Mouse (Mus musculus) c-Kit-positive CD71-negative TER-119-negative erythroid progenitor cells, embryonic 14.5 days (primary cell): ENCODE results near the gene Leng1.
A peak's percentile ranks its signal among the peaks of the same experiment; 100 is the strongest.
"Not testable (repeated sequence)": the region's sequence is repeated elsewhere in the genome, so short reads cannot be mapped to it uniquely, and the experiment has no call there.

Experiments
- DNase-seq: peaks from one replicate; pipeline ENCODE4 v3.0.0-alpha.2; 2013; ENCODE audit warnings: low read depth

Leng1 gene

DNA sequence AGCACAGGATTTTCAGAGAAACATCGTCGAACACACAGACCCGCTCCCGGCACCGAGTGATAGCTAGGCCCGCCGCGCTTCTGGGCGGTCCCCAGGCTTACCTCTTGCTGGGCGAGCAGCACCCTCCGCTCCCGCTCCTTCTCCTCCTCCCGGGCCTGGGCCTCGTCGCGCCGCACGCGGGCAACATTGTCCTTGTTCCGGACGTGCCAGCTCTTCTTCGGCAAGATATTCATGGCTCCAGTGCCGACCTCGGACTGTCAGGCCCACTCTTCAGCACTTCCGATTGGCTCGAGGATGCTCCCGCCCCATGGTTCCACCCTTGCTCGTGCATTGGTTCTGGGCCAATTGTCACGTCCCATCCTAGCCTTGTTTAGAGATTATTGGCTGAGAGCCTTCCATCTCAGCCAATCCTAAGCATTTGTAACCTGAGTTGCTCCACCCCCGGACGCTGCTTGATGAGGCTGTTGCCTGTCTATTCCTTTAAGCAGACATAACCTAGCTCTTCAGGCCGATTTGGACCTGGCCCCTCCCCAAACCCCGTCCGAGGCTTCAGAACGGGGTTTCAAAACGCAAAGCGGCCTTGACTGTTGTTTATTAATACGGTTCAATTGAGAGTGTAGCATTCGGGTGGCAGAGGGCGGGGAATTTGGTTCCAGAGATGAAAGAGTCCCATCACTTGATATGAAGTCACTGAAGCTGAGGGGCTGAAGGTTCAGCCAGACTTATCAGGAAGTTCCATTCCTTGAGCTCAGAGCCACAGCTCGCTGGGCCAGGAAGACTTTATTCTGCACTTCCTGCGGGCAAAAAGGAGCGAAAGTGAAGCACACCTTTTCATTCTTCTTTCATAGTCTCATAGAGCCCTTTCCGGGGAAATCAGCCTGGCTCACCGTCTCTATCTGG is at the start of gene Leng1:
Gene Leng1, minus strand, starts transcription at position 626 of the 900 bp plus-strand sequence.
- peak; percentile 96 for DNase-seq

DNA sequence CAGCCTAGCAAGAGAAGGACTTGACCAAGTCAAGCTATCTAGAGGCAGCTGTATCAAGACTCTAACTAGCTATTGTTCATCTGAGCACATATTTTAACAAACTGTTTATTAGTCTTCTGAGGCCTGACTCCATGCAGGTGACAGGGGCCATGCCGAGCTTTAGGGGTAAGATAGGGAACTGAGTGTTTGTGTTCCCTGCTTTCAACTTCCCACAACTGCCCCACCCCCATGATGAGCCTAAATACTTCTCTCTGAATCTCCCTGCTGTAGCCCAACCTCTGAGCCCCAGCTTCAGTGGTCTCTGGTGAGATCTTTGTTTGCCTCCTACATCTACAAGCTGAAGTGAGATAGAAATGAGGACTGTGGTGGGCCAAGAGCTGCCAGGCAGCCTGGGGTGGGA is 49.6 kb upstream of the Leng1 start:
- DNase-seq, result no peak

DNA sequence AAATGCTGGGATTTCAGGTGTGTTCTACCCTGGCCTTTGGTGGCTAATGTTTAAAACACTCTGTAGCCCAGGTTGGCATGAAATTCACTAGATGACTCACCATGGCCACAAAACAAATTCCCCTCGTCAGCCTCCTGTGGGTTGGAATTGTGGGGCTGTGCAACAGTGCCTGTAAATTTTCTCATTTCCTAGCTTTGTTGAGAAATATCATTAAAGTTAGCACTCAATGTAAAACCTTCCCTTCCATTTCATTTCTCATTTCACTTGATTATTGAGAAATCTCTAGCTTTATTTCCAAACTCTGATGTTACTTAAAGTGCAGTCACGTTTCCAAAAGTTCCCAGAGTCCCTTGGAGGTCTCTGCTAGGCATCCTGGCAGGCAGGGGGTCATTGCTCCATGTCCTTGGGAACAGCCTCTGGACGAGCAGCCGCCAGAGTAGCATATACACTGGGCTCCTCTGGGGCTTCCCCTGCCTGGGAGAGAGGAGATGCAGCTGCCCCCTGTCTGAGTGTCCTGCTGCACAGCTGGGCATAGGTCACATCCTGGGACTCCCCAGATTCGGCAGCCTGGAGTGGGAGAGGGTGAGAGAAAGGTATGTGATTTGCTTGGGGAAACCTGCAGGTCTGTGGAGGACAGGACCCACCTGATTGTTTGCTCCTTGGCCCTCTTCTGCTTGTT is 46.8 kb upstream of the Leng1 start:
- DNase-seq, result no peak

DNA sequence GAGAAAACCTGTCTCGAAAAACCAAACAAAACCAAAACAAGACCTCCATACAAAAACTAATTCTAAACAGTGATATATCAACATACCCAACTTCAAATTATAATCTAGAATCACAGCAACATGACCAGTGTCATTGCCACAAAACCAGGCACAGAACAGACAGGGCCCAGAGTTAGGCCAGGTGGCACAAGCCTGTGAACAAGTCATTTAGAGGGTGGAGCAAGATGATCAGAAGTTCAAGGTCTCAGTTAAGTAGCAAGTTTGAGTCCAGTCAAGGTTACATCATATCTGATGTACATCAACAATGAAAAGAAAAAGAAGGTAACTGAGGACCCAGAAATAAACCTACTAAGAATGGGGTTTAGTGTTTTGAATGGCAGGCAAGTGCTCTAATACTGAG is 43.4 kb upstream of the Leng1 start:
- DNase-seq, result no peak

DNA sequence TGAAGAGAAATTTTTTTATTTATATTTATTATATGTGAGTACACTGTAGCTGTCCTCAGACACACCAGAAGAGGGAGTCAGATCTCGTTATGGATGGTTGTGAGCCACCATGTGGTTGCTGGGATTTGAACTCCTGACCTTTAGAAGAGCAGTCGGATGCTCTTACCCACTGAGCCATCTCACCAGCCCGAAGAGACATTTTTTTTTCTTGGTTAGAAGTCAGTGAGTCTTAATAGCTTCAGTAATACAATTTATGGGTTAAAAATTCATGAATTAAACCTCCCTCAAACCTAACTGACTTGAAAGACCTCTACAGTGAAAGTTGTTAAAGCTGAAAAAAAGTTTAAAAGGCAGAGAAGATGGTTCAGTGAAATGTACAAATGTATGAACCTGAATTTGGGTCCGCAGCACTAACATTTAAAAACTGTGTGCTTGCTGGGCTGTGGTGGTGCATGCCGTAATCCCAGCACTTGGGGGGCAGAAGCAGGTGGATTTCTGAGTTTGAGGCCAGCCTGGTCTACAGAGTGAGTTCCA is 42.9 kb upstream of the Leng1 start:
- DNase-seq, result not testable (repeated sequence)

DNA sequence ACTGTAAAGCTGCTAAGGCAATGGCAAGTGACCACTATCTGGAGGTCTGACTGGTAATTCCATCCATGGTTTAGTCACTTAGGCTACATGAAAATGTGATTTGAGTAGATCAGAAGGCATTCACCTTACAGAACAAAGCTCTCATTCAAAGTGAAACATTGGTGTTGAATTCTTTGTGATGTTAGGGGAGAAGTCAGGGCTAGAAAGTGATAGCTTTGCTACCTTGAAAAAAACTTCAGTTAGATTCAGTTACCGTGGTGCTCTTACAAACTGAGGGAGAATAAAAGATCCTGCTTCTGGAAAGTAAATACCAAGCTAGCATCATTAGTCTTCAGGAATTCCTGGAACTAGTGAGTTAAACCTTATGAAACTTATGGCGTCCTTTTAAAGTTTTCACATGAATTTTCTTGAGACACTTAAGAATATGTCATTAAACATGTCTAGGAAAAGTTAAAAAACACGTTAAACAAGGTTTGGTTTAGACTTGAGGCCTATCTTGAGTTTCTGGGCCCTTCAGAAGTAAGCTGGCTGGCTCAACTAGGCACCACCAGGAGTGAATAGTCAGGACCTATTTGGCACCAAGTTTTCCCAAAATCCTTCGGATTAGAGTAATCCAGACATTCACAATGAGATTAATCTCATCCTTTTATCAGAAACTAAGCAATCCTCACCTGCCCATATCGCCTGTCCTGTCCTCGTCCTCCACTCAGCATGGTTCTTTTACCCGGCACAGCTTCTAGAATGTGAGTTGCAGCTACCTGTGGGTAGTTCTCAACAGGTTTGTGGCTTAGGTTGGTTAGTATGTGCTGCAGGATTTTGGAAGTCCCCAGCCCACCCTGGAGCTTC is 42.2 kb upstream of the Leng1 start:
- DNase-seq, result no peak

DNA sequence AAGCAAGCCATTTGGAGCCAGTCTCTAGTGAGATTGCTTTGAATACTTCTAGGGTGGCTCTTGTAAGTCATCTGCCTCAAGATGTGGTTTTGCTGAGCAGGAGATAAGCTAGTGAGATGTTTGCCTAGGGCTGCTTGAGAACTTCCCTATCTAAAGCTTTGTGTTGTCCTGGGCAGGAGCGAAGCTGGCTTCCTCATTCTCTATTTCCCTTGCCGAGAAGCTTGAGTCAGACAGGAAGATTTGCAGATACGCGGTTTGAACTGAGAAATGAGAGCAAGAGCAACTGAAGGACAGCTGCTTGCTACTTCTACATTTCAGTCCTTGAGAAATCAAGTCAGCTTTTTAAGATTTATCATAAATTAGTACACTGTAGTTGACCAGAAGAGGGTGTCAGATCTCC is 41.4 kb upstream of the Leng1 start:
- peak; percentile 77 for DNase-seq

DNA sequence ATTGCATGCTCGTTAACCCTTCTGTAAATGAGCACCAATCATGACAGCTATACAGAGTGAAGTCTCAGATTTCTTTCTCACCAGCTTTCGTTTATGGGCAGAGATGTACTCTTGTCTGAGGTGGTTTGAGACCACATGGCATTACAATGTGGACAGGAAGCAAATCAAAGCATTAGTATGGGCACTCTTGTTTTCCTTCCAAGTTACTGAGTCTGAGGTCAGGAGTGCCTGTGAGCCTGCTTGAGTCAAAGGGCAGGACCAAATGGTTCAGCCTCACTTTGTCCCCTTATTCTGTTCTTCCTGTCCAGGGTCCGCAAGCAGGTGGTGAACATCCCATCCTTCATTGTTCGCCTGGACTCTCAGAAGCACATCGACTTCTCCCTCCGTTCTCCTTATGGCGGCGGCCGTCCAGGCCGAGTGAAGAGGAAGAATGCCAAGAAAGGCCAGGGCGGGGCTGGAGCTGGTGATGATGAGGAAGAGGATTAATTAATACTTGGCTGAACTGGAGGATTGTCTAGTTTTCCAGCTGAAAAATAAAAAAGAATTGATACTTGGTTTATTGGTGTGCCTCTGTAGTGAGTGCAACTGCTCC is 40.8 kb upstream of the Leng1 start:
- no peak for DNase-seq

DNA sequence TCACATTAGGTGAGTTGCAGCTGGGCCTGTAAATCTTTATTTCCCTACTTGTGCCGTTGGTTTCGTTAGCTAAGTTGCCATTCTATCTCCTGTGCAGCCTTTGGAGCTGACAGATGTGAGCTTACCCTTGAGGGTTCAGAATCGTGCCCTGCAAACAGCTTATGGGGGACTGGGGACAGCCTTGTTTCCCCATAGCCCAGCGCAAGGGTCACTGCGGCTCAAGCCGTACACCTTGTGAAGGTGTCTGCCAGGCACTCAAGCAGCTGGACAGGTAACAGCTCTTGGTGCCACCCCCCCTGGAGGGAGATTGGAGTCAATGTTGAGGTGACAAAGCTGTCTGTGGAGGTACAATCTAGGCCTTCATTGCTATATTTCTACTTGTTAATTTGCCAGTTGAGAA is 40.3 kb upstream of the Leng1 start:
- DNase-seq, result no peak

DNA sequence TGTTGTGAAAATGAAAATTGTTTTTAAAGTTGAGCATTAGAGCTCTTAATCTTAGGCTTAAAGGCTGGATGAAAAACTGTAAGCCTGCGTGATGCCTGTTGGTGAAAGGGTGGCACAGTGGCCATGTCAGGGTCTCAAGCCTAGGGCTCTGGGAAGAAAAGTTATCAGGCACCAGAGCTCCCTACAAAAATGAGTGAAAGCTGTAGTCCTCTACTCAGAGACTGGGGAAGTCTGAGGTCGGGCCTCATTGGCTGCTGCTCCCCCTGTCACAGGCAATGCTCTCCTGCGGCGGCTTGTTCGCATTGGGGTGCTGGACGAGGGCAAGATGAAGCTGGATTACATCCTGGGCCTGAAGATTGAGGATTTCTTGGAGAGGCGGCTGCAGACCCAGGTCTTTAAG is 39.8 kb upstream of the Leng1 start:
- DNase-seq, result not testable (repeated sequence)

DNA sequence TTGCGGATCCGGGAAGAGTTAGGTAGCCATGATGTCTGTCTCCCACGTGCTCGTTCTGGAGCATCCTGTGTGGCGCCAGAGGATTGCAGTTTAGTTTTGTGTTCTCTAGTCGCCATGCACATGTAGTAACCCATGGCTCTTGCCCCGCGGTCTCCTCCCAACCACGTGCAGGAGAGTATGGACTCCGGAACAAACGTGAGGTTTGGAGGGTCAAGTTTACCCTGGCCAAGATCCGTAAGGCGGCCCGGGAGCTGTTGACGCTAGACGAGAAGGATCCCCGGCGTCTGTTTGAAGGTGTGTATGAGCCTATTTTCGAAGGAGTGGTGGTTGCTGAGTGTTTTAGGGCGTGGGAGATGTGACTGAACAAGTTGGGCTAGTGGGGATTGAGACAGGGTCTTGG is 38.8 kb upstream of the Leng1 start:
- no peak for DNase-seq

DNA sequence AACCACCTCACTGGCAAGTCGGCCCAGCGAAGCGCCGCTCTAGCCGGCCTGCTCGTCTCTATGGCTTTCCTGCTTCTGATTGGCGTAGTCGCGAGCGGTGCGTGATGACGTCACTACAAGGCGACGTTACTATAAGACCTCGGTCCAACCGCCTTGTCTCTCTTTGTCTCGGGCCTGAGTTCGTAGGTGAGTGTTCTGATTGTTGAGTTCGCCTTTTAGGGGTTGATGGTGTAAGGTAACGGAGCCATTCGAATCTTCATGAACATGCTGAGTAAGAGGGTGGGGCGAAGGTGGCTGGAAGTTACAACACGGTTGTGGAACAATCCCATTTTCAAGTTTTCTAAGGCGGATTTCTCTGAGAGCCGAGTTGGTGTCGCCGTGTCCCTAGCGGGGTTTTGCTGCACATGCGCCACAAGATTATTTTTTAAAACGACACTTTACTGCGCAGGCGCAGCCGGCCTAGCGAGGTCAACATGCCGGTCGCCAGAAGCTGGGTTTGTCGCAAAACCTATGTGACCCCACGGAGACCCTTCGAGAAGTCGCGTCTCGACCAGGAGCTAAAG is 38.3 kb upstream of the Leng1 start, which contains the start of gene Rps9:
Gene Rps9, plus strand, starts transcription at position 115 of the 563 bp plus-strand sequence.
- DNase-seq, result peak; percentile 94

DNA sequence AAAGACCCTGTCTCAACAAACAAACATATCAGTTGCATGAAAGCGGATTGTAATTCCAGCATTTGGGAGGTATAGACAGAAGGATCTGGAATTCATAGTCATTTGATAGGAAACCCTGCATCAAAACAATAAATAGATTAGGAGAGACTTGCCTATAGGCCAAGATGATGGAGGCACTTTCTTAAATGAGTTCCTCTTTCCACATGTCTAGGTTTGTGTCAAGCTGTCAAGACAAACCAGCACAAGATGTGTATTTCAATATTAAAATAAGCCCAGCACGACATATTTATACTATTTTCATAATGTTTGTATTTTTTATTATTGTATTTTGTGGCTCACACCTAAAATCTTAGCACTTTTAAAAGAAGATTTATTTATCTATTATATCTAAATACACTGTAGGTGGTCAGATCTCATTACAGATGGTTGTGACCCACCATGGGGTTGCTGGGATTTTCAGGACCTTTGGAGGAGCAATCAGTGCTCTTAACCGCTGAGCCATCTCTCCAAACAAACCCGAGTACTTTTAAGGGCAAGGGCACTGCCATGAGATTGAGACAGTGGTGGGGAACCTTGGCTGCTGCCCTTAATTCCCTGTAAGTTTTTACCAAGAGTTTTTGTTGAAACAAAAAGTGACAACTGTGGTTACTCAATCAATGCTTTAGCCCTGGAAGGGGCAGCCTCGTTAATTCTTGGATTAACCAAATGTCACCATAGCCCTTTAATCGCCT is 37.7 kb upstream of the Leng1 start:
- no peak for DNase-seq

DNA sequence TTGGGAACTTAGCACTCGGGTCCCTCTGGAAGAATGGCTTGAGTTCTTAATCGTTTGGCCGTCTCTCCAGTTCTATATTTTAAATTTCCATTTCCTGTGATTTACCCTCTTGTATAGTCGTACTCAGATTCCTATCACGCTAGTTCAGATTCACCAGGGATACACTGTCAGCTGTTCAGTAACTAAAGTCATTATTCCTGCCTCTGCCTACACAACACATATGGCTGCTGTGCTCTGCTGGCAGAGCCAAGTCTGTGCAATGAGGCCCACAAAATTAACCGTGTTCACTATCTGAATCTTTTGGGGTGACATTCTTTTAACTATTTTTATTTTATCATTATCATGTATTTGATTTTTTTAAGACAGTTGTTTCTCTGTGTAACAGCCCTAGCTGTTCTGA is 32.8 kb upstream of the Leng1 start:
- DNase-seq, result no peak

DNA sequence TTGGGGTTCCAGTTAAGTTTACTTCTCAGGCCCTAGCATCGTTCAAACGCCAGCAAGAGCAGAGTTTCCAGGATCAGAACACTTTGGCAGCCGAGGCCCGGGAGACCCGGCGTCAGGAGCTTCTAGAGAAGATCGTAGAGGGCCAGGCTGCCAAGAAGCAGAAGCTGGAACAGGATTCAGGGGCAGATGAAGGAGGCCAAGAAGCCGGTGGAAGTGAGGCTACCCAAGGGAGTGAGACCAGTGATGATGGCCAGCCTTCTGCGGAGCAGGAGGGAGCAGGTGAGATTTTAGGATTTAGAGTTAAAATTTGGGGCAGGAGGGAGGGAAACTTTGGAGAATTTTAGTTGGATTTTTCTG is 29.3 kb upstream of the Leng1 start:
- DNase-seq, result not testable (repeated sequence)

DNA sequence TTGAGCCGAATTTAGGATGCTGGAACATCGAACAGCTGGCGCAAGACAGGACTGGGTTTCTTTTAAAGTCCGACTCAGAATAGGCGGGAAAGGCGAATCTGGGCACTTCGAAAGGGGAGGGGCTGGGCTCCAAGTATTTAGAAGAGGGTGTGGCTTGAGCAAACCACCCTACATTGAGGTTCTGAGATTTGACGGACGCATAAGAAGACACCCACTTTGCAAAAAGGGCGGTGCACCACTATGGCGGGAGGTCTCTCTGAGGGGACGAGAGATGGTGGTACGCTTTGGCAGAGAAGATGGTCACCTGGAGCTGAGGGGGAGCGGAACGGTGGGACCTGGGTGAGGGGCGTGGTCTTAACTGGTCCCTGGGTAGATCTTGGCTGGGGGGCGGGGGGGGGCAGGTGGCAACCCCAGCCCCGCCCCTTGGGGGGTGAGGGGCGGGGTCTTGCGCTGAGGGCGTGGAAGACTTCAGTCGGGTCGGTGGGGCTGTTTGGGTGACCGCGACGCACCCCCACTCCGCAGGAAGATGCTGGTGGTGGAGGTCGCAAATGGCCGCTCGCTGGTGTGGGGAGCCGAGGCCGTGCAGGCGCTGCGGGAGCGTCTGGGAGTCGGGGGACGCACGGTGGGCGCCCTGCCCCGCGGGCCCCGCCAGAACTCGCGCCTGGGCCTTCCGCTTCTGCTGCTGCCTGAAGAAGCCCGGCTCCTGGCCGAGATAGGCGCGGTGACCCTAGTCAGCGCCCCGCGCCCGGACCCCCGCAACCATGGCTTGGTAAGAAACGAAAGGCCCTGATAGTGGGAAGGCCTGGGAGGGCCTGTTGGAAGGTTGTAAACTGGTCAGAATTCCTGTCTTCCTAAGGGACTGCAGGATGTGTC is 28.7 kb upstream of the Leng1 start:
- DNase-seq, result peak; percentile 76

DNA sequence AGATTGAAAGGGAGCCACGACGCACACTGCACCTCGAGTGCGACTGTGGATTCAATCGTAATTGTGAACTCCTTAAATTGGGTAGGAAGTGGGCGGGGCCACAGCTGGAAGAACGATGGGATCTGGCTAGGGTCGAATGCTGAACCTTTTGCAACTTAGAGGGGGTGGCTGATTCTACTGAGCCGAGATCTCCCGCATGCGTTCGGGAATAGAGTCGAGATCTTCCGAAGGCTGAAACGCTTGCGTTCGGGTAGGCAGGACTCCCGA is 28.1 kb upstream of the Leng1 start:
- no peak for DNase-seq

DNA sequence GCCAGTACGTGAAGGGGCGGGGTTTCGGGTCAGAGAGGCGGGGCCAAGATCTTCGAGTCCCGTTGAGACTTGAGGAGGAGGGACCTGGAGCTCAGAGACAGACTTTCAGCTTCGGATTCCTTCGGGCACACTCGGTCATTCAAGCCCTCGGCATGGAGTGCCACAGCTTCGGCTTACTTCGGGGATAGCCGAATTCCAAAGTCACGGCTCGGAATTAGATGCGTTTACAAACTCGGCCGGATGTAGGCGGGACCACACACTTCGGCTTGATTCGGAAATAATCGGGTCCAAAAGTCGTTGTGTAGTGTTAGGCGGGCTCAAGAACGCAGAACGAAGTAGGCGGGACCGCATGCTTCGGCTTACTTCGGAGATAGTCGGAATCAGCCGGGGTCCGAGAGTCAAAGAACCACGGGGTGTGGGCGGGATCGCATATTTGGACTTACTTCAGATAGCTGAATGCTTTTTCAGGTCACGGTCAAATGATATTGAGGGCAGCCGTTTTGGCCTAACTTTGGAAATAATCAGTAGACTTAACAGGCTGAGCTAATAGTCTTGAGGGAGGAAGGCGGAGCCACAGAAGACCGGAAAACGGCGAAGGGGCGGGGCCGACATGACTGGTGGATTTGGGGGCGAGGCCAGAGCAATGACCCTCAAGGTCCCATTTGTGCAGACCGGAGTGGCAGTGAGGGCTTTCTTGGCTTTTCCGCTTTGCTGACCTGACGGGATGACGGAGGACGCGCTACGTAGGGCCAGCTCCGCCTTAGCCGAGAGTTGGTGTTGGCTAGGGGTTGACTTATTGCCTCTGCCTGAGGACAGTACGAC is 27.6 kb upstream of the Leng1 start, which contains the start of gene Mboat7:
Gene Mboat7, minus strand, starts transcription at position 537 of the 822 bp plus-strand sequence.
- DNase-seq, result peak; percentile 97

DNA sequence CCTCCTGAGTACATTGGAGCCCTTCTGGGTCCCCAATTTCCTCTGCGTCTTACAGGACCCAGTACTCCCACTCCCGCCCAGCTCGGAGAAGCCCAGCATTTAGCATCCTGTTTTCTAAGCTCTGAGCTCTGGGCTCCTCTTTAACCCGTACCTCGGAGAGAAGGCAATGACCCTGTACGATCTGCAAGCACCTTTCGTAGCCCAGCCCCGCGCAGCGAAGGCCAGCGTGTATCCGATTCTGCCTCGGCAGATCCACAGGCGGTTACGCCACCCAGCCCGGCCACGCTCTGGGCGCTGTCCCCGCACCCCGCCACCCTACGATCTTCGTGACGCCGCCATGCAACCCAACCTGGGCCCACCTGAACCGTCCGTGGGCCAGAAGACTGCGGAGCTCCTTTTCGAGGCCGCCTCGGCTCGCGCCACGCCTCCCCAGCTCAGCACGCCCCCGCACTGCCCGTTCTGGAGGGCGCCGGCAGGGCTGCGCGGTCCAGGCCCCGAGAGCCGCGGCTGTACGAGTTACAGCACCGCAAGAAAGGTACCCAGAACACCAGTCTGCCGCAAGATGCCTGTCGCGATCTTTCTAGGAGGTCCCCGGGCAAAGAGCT is 26.8 kb upstream of the Leng1 start, which contains the start of gene Tsen34:
Gene Tsen34, plus strand, starts transcription at position 482 of the 605 bp plus-strand sequence.
- no peak for DNase-seq
